Mouse (Mus musculus): Measurements from ENCODE around the gene Sytl1.

DNA sequence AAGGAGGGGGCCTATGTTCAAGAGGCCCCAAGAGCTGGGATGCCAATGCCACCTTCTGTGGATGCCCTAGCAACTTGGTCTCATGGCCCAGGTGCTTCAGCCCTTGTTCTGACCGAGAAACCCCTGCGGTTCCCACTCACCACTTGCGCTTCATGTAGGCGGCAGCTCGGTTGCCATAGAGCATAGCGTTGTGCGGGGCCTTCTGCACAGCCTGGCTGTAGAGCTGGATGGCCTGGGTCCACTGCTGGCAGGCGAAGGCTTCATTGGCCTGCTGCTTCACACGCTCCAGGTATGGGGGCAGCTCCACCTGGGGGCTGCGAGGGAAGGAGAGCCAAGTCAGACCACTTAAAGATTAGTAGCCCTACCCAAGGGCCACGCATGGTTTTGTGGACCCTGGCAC is 37.5 kb upstream of the Sytl1 start:
- TF ChIP-seq GATA1 (IDR thresholded peaks at IDR 0.05; ENCODE audit: low read length) (no peak), TAL1 (IDR thresholded peaks at IDR 0.05; ENCODE audit: low read length) (no peak)
